Mouse (Mus musculus): ENCODE data around the gene Vmn2r9.
A peak's percentile ranks its signal among the peaks of the same experiment; 100 is the strongest.
"Not testable (repeated sequence)": the region's sequence is repeated elsewhere in the genome, so short reads cannot be mapped to it uniquely, and the experiment has no call there.

Gene Vmn2r9

GRCm38 (mm10) chr5:108852501-108852900 is at the start of gene Vmn2r9:
TSS of gene Vmn2r9 (minus strand) at chr5:108852601.
- DNase-seq (ENCODE audit: low spot score in 2 of 2) = not testable (repeated sequence)

GRCm38 (mm10) chr5:108866746-108867145 is 14.3 kb upstream of the Vmn2r9 start:
- DNase-seq (ENCODE audit: low spot score in 2 of 2) = not testable (repeated sequence)

- DNase-seq (ENCODE audit: low spot score in 2 of 2) = no peak
These were observed 2.9 kb downstream of the Vmn2r9 start for GRCm38 (mm10) chr5:108849466-108849865.

DNA sequence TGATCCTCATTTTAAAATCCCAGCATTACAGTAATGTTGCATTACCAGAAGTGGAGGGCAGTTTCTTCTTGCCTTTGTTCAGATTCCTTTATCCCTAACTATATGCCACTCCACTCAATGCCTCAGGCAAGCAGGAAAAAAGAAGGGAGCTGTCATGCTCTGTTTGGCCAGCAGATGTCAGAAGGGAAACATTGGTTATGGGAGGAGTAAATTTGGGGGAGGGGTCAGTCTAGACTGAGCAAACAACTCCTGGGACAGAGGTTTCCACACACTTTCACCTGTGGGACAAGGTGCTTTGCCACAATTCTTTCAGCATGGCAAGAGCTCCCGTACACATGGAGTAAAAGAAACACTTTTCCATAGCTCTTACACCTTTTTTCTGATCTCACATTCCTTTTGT is 16.2 kb downstream of the Vmn2r9 start:
- DNase-seq (ENCODE audit: low spot score in 2 of 2) = no peak

GRCm38 (mm10) chr5:108823276-108823675 is 29.1 kb downstream of the Vmn2r9 start:
- no peak for DNase-seq (ENCODE audit: low spot score in 2 of 2)

DNA sequence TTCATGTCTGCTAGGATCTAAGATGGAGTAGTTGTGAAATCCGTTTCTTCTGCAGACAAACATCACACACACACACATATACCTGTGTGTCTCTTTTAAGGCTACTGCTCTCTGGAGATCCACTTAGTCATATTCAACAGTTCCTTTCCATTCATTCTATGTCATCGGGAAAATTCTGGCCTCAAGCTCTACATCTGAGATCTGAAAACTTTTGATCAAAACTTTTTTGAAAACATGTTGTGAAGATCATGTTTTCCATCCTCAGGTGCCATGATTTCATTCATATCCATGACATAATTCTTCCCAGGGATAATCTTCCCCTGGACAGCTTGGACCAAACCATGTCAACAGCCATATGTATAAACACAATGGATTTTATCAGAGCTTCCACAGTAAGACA is 43.7 kb downstream of the Vmn2r9 start, which contains the start of gene Vmn2r8:
Gene Vmn2r8, minus strand, starts transcription at position 101 of the 400 bp plus-strand sequence.
- DNase-seq (ENCODE audit: low spot score in 2 of 2) = not testable (repeated sequence)

DNA sequence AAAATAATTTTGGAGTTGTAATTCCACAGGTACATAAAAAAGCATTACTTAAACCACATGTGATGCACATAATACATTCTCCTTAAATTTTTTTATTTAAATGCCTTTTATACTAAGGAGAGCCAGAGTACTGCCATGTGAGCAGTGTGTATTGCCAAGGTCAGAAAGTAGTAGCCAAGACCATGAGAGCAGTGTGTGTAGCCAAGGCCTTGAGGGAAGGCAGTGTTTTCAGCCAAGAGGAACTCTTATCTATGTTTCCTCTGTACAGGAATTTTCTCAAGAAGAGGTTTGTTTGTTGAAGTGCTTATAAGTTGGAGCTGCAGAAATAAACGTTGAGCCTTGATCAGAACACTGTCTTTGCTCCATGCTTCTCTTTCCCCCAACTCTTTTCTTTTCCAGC is 48.8 kb downstream of the Vmn2r9 start:
- DNase-seq (ENCODE audit: low spot score in 2 of 2) = no peak

- not testable (repeated sequence) for DNase-seq (ENCODE audit: low spot score in 2 of 2)
These were observed 57.1 kb downstream of the Vmn2r9 start, which contains the start of gene Tmed11 for GRCm38 (mm10) chr5:108795263-108795662. TSS of gene Tmed11 (minus strand) at chr5:108795363.

DNA sequence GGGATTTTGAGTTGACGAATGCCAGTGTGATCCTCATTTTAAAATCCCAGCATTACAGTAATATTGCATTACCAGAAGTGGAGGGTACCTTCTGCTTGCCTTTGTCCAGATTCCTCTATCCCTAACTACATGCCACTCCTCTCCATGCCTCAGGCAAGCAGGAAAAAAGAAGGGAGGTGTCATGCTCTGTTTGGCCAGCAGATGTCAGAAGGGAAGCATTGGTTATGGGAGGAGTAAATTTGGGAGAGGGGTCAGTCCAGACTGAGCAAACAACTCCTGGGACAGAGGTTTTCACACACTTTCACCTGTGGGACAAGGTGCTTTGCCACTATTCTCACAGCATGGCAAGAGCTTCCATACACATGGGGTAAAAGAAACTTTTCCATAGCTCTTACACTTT is 62.0 kb downstream of the Vmn2r9 start:
- DNase-seq (ENCODE audit: low spot score in 2 of 2) = peak in 1 of 2 experiments; percentile 3

All from frontal cortex, postnatal 25 days (tissue).